Mouse (Mus musculus): ENCODE measurements at regions not wholly inside any gene's neighbourhood (a gene's known extent, or its start where the extent isn't known, plus 50 kb on each side); places are given as distances from the start of the nearest gene placed in this dataset.

- H3K9ac ChIP-seq (ENCODE audit: low read depth, low read length), result no peak overlapping the region
- no peaks in the 10 kb centered on the region for H3K9me3 ChIP-seq (ENCODE audit: control insufficient read depth, low read length)
- ATAC-seq, result no peak
- no peaks in the 10 kb centered on the region for H3K27me3 ChIP-seq (replicated peaks; ENCODE audit: control insufficient read depth, insufficient read depth, low read length)
- H3K27ac ChIP-seq (ENCODE audit: low read length), result no peak overlapping the region
- no peaks in the 10 kb centered on the region for H3K4me1 ChIP-seq (ENCODE audit: control insufficient read depth, insufficient read depth, low read length)
- H3K36me3 ChIP-seq (ENCODE audit: control insufficient read depth, insufficient read depth, low read length), result no peaks in the 10 kb centered on the region
- H3K4me3 ChIP-seq (ENCODE audit: low read length), result no peak overlapping the region
- no peak overlapping the region for H3K4me2 ChIP-seq (ENCODE audit: low read depth, low read length)
These were observed 102.4 kb downstream of the Tmem182 start for GRCm38 (mm10) chr1:40907813-40908212.

DNA sequence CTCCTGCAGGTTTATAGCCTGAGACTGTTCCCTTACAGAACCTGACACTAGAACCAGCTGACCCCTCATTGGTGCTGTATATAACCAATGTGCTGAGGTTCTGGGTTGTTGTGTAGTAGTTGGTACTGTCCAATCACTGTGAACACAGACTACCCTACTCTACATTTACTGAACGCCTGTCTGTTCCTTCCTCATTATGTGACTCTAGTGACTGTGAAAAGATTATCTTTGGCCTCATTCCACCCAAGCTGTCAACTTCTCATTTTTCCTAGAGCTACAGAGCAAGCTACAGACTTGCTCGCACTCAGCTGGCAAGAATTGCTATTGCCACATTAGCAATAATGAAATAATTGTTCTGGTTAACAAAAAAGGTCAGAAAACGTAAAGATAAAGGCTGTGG lies 108.2 kb downstream of the Tmem182 start:
- H3K36me3 ChIP-seq (ENCODE audit: control insufficient read depth, insufficient read depth, low read length), result no peaks in the 10 kb centered on the region
- no peaks in the 10 kb centered on the region for H3K27me3 ChIP-seq (replicated peaks; ENCODE audit: control insufficient read depth, insufficient read depth, low read length)
- no peaks in the 10 kb centered on the region for H3K4me1 ChIP-seq (ENCODE audit: control insufficient read depth, insufficient read depth, low read length)
- H3K9ac ChIP-seq (ENCODE audit: low read depth, low read length), result no peak overlapping the region
- no peak overlapping the region for H3K4me2 ChIP-seq (ENCODE audit: low read depth, low read length)
- no peak for ATAC-seq
- no peaks in the 10 kb centered on the region for H3K9me3 ChIP-seq (ENCODE audit: control insufficient read depth, low read length)
- WGBS, result 67% methylated on average over 3 of the region's 3 CpGs
- H3K27ac ChIP-seq (ENCODE audit: low read length), result no peak overlapping the region
- no peak overlapping the region for H3K4me3 ChIP-seq (ENCODE audit: low read length)

DNA sequence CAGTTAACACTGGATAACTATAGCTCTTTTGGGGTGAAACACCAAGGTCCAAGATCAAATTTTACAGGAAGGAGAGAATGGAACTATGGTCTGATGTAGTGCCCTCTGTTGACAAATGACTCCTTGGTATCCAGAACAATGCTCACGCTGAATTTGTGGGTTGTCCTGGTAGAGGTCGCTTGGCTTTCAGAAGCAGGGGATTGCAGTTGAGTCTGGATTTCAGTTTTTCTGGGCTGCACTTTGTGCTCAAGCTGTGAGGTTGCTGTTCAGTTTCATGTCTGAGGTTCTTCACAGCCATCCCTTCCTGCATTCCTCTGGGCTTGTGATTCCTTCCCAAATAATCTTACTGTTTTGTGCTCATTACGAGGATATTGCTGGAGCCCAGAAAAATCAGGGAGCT lies 118.9 kb downstream of the Tmem182 start:
- no peaks in the 10 kb centered on the region for H3K9me3 ChIP-seq (ENCODE audit: control insufficient read depth, low read length)
- H3K27me3 ChIP-seq (replicated peaks; ENCODE audit: control insufficient read depth, insufficient read depth, low read length), result no peaks in the 10 kb centered on the region
- H3K4me1 ChIP-seq (ENCODE audit: control insufficient read depth, insufficient read depth, low read length), result no peaks in the 10 kb centered on the region
- H3K4me3 ChIP-seq (ENCODE audit: low read length), result no peak overlapping the region
- no peak overlapping the region for H3K4me2 ChIP-seq (ENCODE audit: low read depth, low read length)
- no peak overlapping the region for H3K27ac ChIP-seq (ENCODE audit: low read length)
- WGBS, result 78% methylated on average over 3 of the region's 3 CpGs
- H3K36me3 ChIP-seq (ENCODE audit: control insufficient read depth, insufficient read depth, low read length), result no peaks in the 10 kb centered on the region
- ATAC-seq, result no peak
- no peak overlapping the region for H3K9ac ChIP-seq (ENCODE audit: low read depth, low read length)

DNA sequence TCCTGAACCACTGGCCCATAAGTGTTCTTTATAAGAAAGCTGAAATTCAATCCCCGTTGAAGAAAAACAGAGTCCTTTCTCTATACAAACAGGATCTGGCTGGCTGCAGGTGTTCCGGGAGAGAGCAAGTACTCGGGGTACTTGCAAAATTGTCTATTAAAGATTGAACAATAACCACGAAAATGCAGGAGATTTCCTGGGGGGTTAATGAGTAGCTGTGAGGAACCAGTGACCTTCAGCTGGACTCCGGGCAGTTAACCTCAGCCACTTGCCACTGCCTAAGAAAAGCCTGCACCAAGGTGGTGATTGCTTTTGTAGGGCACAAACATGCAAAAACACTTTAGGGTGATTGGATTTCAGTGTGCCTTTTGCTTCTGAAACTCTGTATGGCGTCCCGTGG lies 119.4 kb downstream of the Tmem182 start:
- ATAC-seq, result no peak
- H3K4me3 ChIP-seq (ENCODE audit: low read length), result no peak overlapping the region
- no peak overlapping the region for H3K27ac ChIP-seq (ENCODE audit: low read length)
- H3K9me3 ChIP-seq (ENCODE audit: control insufficient read depth, low read length), result no peaks in the 10 kb centered on the region
- no peaks in the 10 kb centered on the region for H3K27me3 ChIP-seq (replicated peaks; ENCODE audit: control insufficient read depth, insufficient read depth, low read length)
- no peak overlapping the region for H3K9ac ChIP-seq (ENCODE audit: low read depth, low read length)
- no peak overlapping the region for H3K4me2 ChIP-seq (ENCODE audit: low read depth, low read length)
- no peaks in the 10 kb centered on the region for H3K4me1 ChIP-seq (ENCODE audit: control insufficient read depth, insufficient read depth, low read length)
- H3K36me3 ChIP-seq (ENCODE audit: control insufficient read depth, insufficient read depth, low read length), result no peaks in the 10 kb centered on the region
- 58% methylated on average over 7 of the region's 7 CpGs for WGBS

DNA sequence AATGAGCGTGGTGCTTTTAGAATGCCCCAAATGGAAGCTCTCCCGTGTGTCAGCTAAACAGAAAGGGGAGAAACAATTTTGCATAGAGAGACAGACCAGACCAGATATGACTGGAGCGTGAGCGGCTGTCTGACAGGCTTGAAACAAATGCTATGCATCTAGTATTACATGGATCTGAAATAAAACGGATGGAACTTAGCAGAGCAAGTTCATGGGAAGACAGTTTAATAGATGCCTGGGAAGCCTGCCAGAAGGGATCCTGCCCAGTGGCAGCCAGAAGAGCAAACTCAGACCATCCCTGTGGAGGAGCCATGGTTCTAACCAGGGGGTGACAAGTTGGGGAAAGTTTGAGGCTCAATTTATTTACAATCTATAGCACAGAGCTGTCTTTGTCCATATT lies 126.0 kb downstream of the Tmem182 start:
- Histone ChIP-seq H3K4me3 (ENCODE audit: low read length) (no peak overlapping the region), H3K36me3 (ENCODE audit: control insufficient read depth, insufficient read depth, low read length) (no peaks in the 10 kb centered on the region), H3K9ac (ENCODE audit: low read depth, low read length) (no peak overlapping the region), H3K4me2 (ENCODE audit: low read depth, low read length) (no peak overlapping the region), H3K27me3 (replicated peaks; ENCODE audit: control insufficient read depth, insufficient read depth, low read length) (no peaks in the 10 kb centered on the region), H3K4me1 (ENCODE audit: control insufficient read depth, insufficient read depth, low read length) (no peaks in the 10 kb centered on the region), H3K9me3 (ENCODE audit: control insufficient read depth, low read length) (no peaks in the 10 kb centered on the region), H3K27ac (ENCODE audit: low read length) (no peak overlapping the region)
- ATAC-seq, result no peak
- WGBS, result 58% methylated on average over 5 of the region's 5 CpGs

GRCm38 (mm10) chr1:40936729-40937128 lies 131.3 kb downstream of the Tmem182 start:
- no peak overlapping the region for H3K4me2 ChIP-seq (ENCODE audit: low read depth, low read length)
- H3K27me3 ChIP-seq (replicated peaks; ENCODE audit: control insufficient read depth, insufficient read depth, low read length), result no peaks in the 10 kb centered on the region
- H3K36me3 ChIP-seq (ENCODE audit: control insufficient read depth, insufficient read depth, low read length), result no peaks in the 10 kb centered on the region
- no peak overlapping the region for H3K4me3 ChIP-seq (ENCODE audit: low read length)
- H3K9me3 ChIP-seq (ENCODE audit: control insufficient read depth, low read length), result no peaks in the 10 kb centered on the region
- H3K9ac ChIP-seq (ENCODE audit: low read depth, low read length), result no peak overlapping the region
- H3K27ac ChIP-seq (ENCODE audit: low read length), result no peak overlapping the region
- no peak for ATAC-seq
- 77% methylated on average over 3 of the region's 3 CpGs for WGBS
- H3K4me1 ChIP-seq (ENCODE audit: control insufficient read depth, insufficient read depth, low read length), result no peaks in the 10 kb centered on the region

DNA sequence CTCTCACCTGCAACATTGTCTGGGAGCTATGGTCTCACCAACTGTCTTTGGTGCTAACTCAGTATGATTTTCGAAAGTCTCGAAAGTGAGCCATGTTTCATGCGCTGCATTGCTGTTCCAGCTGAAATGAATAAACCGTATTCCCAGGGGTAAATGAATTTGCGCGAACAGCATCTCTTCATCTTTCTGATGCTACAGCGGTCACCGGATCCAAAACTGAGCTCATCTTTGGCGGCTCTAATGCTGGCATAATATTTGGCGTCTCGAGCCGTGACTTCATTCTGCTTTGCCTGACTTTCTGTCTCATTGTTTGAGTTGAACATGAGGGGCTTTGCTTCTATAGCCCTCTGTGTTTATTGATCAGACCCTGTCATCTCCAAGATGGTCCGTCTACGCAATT lies 137.3 kb downstream of the Tmem182 start:
- no peak overlapping the region for H3K9ac ChIP-seq (ENCODE audit: low read depth, low read length)
- no peak for ATAC-seq
- WGBS, result 90% methylated on average over 14 of the region's 14 CpGs

GRCm38 (mm10) chr1:40943165-40943564 lies 137.8 kb downstream of the Tmem182 start:
- no peak for ATAC-seq
- H3K9me3 ChIP-seq (ENCODE audit: control insufficient read depth, low read length), result no peaks in the 10 kb centered on the region
- no peaks in the 10 kb centered on the region for H3K36me3 ChIP-seq (ENCODE audit: control insufficient read depth, insufficient read depth, low read length)
- no peak overlapping the region for H3K4me2 ChIP-seq (ENCODE audit: low read depth, low read length)
- H3K4me3 ChIP-seq (ENCODE audit: low read length), result no peak overlapping the region
- 70% methylated on average over 7 of the region's 7 CpGs for WGBS
- H3K9ac ChIP-seq (ENCODE audit: low read depth, low read length), result no peak overlapping the region
- H3K27me3 ChIP-seq (replicated peaks; ENCODE audit: control insufficient read depth, insufficient read depth, low read length), result no peaks in the 10 kb centered on the region
- no peak overlapping the region for H3K27ac ChIP-seq (ENCODE audit: low read length)
- H3K4me1 ChIP-seq (ENCODE audit: control insufficient read depth, insufficient read depth, low read length), result no peaks in the 10 kb centered on the region

More for the DNA sequence above, 137.3 kb downstream of the Tmem182 start:
- Histone ChIP-seq H3K27ac (ENCODE audit: low read length) (no peak overlapping the region), H3K9me3 (ENCODE audit: control insufficient read depth, low read length) (no peaks in the 10 kb centered on the region), H3K36me3 (ENCODE audit: control insufficient read depth, insufficient read depth, low read length) (no peaks in the 10 kb centered on the region), H3K27me3 (replicated peaks; ENCODE audit: control insufficient read depth, insufficient read depth, low read length) (no peaks in the 10 kb centered on the region), H3K4me2 (ENCODE audit: low read depth, low read length) (no peak overlapping the region), H3K4me1 (ENCODE audit: control insufficient read depth, insufficient read depth, low read length) (no peaks in the 10 kb centered on the region), H3K4me3 (ENCODE audit: low read length) (no peak overlapping the region)

DNA sequence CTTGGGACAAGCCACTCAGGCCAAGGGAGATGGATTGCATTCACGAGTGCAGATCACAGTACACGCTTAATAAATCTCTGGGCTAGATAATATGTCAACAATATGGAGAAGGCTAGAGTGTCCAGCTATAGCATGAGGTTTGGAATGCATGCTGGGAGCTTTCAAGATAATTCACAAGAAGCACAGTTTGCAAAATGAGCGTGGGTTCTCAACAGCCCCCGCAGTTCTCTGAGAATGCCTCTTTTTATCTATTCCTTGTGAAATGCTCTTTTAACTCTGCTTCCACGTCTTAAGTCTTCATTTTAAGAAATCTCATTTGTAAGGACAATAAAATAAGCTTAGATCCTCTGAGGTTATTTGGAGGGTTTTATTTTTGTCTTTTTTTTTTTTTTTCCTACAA lies 145.2 kb downstream of the Tmem182 start:
- no peak overlapping the region for H3K27ac ChIP-seq (ENCODE audit: low read length)
- no peaks in the 10 kb centered on the region for H3K9me3 ChIP-seq (ENCODE audit: control insufficient read depth, low read length)
- H3K4me2 ChIP-seq (ENCODE audit: low read depth, low read length), result no peak overlapping the region
- H3K27me3 ChIP-seq (replicated peaks; ENCODE audit: control insufficient read depth, insufficient read depth, low read length), result no peaks in the 10 kb centered on the region
- H3K36me3 ChIP-seq (ENCODE audit: control insufficient read depth, insufficient read depth, low read length), result no peaks in the 10 kb centered on the region
- no peaks in the 10 kb centered on the region for H3K4me1 ChIP-seq (ENCODE audit: control insufficient read depth, insufficient read depth, low read length)
- ATAC-seq, result no peak
- WGBS, result 79% methylated on average over 5 of the region's 5 CpGs
- no peak overlapping the region for H3K9ac ChIP-seq (ENCODE audit: low read depth, low read length)
- no peak overlapping the region for H3K4me3 ChIP-seq (ENCODE audit: low read length)

GRCm38 (mm10) chr1:40954720-40955163 lies 149.3 kb downstream of the Tmem182 start:
- no peaks in the 10 kb centered on the region for H3K9me3 ChIP-seq (ENCODE audit: control insufficient read depth, low read length)
- no peak overlapping the region for H3K9ac ChIP-seq (ENCODE audit: low read depth, low read length)
- no peaks in the 10 kb centered on the region for H3K27me3 ChIP-seq (replicated peaks; ENCODE audit: control insufficient read depth, insufficient read depth, low read length)
- H3K27ac ChIP-seq (ENCODE audit: low read length), result no peak overlapping the region
- H3K36me3 ChIP-seq (ENCODE audit: control insufficient read depth, insufficient read depth, low read length), result no peaks in the 10 kb centered on the region
- no peak for ATAC-seq
- WGBS, result 86% methylated on average over 14 of the region's 14 CpGs
- no peaks in the 10 kb centered on the region for H3K4me1 ChIP-seq (ENCODE audit: control insufficient read depth, insufficient read depth, low read length)
- no peak overlapping the region for H3K4me2 ChIP-seq (ENCODE audit: low read depth, low read length)
- no peak overlapping the region for H3K4me3 ChIP-seq (ENCODE audit: low read length)

Data from intestine, embryonic 16.5 days (tissue).